11 mouse cellular contexts compared by ENCODE assay signal in the genomic region with DNA sequence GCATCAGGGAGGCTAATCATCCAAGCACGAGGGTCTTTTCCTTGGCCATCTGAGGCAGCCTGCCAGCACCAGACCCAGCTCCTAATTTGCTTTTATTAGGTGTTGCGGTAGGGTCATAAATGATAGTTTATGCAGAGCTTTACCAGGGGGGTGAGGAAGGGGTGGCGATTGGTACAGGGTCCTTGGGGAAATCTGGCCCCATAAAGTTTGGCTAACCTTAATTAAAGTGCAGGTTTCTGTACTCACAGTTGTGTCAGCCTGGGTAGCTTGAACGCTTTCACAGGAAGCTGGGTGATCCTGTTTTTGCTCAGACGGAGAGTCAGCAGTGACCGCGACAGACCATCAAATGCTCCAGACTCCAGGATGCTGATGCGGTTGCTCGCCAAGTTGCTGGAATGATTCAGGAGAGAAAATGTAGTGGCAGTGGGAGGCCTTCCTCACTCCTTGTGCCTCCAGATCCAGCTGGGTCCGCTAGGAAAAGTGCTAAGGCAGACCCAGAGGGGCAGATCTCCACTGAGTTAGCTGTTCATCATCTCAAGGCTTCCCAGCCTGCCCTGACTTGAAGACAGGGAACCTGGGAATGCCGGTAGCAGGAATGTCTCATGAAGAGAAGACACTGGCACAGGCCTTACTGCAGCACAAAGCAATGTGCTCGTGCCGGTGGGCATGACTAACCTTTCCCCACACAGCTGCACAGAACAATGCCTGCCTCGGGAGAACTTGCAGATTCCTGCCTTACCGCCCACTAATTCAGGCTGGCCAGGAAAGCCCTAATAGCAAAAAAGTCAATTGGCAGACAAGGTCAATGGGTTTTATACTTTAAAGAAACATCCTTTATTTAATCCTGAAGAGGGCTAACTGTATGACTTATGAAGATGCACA.
A peak's percentile ranks its signal among the peaks of the same experiment; 100 is the strongest.
DNase-seq lines count a peak whose midpoint lies in the region; ATAC-seq and TF ChIP-seq lines count a peak whose summit lies in the region.
"Had no signal": no experiment of that assay in that cellular context is flagged by ENCODE, and none has a peak within 500 bp of the region (broad histone marks: within the 10 kb centered on the region; RNA-seq: fewer than 3 reads in every experiment).

No protein-coding gene starts in this region.

- no peak for TF ChIP-seq CTCF in left cerebral cortex, adult 2 months (IDR thresholded peaks at IDR 0.05)

- no peak for DNase-seq in frontal cortex, postnatal 10 days (ENCODE audit: low spot score in 2 of 2)
- peak; percentile 74 for DNase-seq in Muller cell, postnatal 12 days (ENCODE audit: inconsistent ontology term)
- DNase-seq in gonadal fat pad, adult 2 months (ENCODE audit: low read depth), result peak; percentile 85
- DNase-seq in left cerebral cortex, adult 2 months (ENCODE audit: extremely low spot score in 1 of 2, low spot score in 2 of 2), result no peak
- DNase-seq in gastrocnemius, adult 8-10 months (ENCODE audit: low spot score in 2 of 2), result no peak
- DNase-seq: liver had no signal

- H3K36me3 ChIP-seq in limb, embryonic 15.5 days, result peaks cover 40% of the 10 kb centered on the region

- no peak overlapping the region for H3K9ac ChIP-seq in limb, embryonic 15.5 days

- intact Hi-C loops in left cerebral cortex, adult 2 months (cut with DNase I), result no loop called here

- H3K4me2 ChIP-seq in limb, embryonic 15.5 days, result no peak overlapping the region

- peaks cover 52% of the 10 kb centered on the region for H3K4me1 ChIP-seq in limb, embryonic 15.5 days

- peak; percentile 31 for ATAC-seq in frontal cortex, adult (ENCODE audit: low TSS enrichment)
- ATAC-seq in limb, embryonic 15.5 days (ENCODE audit: insufficient number of reproducible peaks, low FRiP score, low TSS enrichment, low read depth), result no peak
- ATAC-seq in megakaryocyte progenitor cell, adult 5-6 weeks (replicated peaks; ENCODE audit: poor library complexity), result no peak
- ATAC-seq: intestine, postnatal 0 days had no signal

- H3K27ac ChIP-seq in limb, embryonic 15.5 days, result peak overlapping the region; percentile 18
- H3K27ac ChIP-seq in left cerebral cortex, adult 2 months, result no peak overlapping the region

- no peak overlapping the region for H3K4me3 ChIP-seq in limb, embryonic 15.5 days
- no peak overlapping the region for H3K4me3 ChIP-seq in left cerebral cortex, adult 2 months

- 15% methylated on average over 15 of the region's 15 CpGs for WGBS in limb, embryonic 15.5 days

- no peaks in the 10 kb centered on the region for H3K9me3 ChIP-seq in limb, embryonic 15.5 days

- no peaks in the 10 kb centered on the region for H3K27me3 ChIP-seq in limb, embryonic 15.5 days
- H3K27me3 ChIP-seq: CH12.LX had no signal

Comparison
In these comparisons a context has a peak if more than half of its experiments do, and no peak if none do; other contexts are left out.
1. DNase-seq: peak in Muller cell, postnatal 12 days (single experiment) and gonadal fat pad, adult 2 months (single experiment); none in frontal cortex, postnatal 10 days (0 of 2), left cerebral cortex, adult 2 months (0 of 2) and gastrocnemius, adult 8-10 months (0 of 2).